Mouse (Mus musculus) heart, embryonic 12.5 days (tissue): ENCODE measurements at regions not wholly inside any gene's neighbourhood (a gene's known extent, or its start where the extent isn't known, plus 50 kb on each side); places are given as distances from the start of the nearest gene placed in this dataset.

Experiments used
- ATAC-seq: fragments of 200-750 bp; cut with Nextera tagmentation; 2 replicates; pipeline ENCODE4 v1.8.0; 2017; ENCODE audit warnings: moderate TSS enrichment, moderate library complexity; ENCODE audit not compliant: insufficient number of reproducible peaks, low FRiP score
- H3K27ac ChIP-seq: fragments of 300-500 bp; sonication (generic); 2 replicates; pipeline ENCODE4 v1.5.1; 2016; ENCODE audit warnings: mild to moderate bottlenecking, moderate library complexity; ENCODE audit not compliant: poor library complexity, severe bottlenecking
- H3K27me3 ChIP-seq: fragments of 300-500 bp; sonication (generic); replicated peaks from 2 replicates; pipeline ENCODE4 v1.6.1; 2016; ENCODE audit warnings: mild to moderate bottlenecking, moderate library complexity
- H3K36me3 ChIP-seq: fragments of 300-500 bp; sonication (generic); 2 replicates; pipeline ENCODE4 v1.6.1; 2016; ENCODE audit warnings: mild to moderate bottlenecking, moderate library complexity
- H3K4me1 ChIP-seq: fragments of 300-500 bp; sonication (generic); replicated peaks from 2 replicates; pipeline ENCODE4 v1.6.1; 2016; ENCODE audit warnings: mild to moderate bottlenecking
- H3K4me2 ChIP-seq: fragments of 300-500 bp; sonication (generic); 2 replicates; pipeline ENCODE4 v1.6.1; 2016; ENCODE audit warnings: mild to moderate bottlenecking, moderate library complexity
- H3K4me3 ChIP-seq: fragments of 300-500 bp; sonication (generic); 2 replicates; pipeline ENCODE4 v1.5.1; 2016; ENCODE audit warnings: mild to moderate bottlenecking
- H3K9ac ChIP-seq: fragments of 300-500 bp; sonication (generic); 2 replicates; pipeline ENCODE4 v1.6.1; 2016; ENCODE audit warnings: mild to moderate bottlenecking, moderate library complexity
- H3K9me3 ChIP-seq: fragments of 300-500 bp; sonication (generic); replicated peaks from 2 replicates; pipeline ENCODE4 v1.6.1; 2016; ENCODE audit warnings: mild to moderate bottlenecking, moderate library complexity
- WGBS: fragments of 180-500 bp; shearing (Covaris S2); methylation state at CpG from one replicate; pipeline ENCODE4 v1.1.7; 2016; 5-methylcytosine and 5-hydroxymethylcytosine counted together

DNA sequence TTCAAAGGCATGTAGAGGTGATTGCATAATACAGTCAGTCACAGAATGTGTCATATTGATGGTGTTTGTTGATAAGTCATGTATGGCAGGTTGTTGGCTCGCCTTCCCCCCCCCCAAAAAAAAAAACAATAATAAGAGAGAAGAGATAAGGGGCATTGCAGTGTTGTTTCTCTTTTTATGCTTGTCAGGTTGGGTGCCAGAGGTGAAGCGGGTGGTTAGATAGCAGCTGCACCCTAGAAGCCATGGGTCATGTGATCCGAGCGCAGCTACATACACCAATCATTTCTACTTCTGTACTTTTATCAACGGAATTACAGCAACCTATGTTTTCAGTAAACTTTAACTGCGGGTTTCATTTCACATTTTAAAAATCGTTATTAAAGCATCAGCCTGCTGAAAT is 94.5 kb downstream of the 1700020N01Rik start:
- no peak for ATAC-seq
- no peaks in the 10 kb centered on the region for H3K36me3 ChIP-seq
- no peaks in the 10 kb centered on the region for H3K9me3 ChIP-seq
- no peaks in the 10 kb centered on the region for H3K27me3 ChIP-seq
- no peak overlapping the region for H3K4me3 ChIP-seq
- no peak overlapping the region for H3K9ac ChIP-seq
- H3K4me2 ChIP-seq: no peak overlapping the region
- 84% methylated on average over 7 of the region's 7 CpGs for WGBS
- H3K4me1 ChIP-seq: peaks cover 29% of the 10 kb centered on the region
- H3K27ac ChIP-seq: no peak overlapping the region

DNA sequence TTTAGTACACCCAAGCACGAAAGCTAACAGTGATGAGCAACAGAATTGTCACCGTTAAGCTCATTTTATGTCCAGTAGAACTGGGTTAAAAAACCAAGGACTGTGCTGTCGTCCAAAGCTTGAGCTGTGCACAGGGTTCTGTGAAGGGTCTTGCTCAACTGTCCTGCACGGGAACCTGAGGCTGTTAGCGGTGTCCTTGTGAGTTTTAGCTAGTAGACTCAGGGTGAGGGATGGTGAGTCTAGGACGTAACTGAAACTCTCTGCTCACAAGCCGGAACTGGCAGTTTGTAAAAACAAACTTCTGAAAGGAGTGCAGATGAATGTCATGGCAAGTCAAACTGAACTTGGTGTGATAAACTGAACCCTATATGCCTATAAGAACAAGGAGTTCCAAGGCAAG is 95.6 kb downstream of the 1700020N01Rik start:
- H3K4me2 ChIP-seq: no peak overlapping the region
- no peaks in the 10 kb centered on the region for H3K9me3 ChIP-seq
- no peaks in the 10 kb centered on the region for H3K27me3 ChIP-seq
- H3K4me1 ChIP-seq: peaks cover 29% of the 10 kb centered on the region
- no peak for ATAC-seq
- no peak overlapping the region for H3K9ac ChIP-seq
- no peaks in the 10 kb centered on the region for H3K36me3 ChIP-seq
- WGBS: 75% methylated on average over 7 of the region's 7 CpGs
- no peak overlapping the region for H3K4me3 ChIP-seq
- H3K27ac ChIP-seq: no peak overlapping the region

GRCm38 (mm10) chr10:21689847-21690269 is 96.9 kb downstream of the 1700020N01Rik start:
- Histone ChIP-seq H3K9me3 (no peaks in the 10 kb centered on the region), H3K27ac (no peak overlapping the region), H3K36me3 (no peaks in the 10 kb centered on the region), H3K27me3 (no peaks in the 10 kb centered on the region), H3K4me3 (no peak overlapping the region), H3K4me2 (no peak overlapping the region), H3K9ac (no peak overlapping the region), H3K4me1 (peaks cover 30% of the 10 kb centered on the region)
- ATAC-seq: no peak
- 44% methylated on average over 9 of the region's 9 CpGs for WGBS

DNA sequence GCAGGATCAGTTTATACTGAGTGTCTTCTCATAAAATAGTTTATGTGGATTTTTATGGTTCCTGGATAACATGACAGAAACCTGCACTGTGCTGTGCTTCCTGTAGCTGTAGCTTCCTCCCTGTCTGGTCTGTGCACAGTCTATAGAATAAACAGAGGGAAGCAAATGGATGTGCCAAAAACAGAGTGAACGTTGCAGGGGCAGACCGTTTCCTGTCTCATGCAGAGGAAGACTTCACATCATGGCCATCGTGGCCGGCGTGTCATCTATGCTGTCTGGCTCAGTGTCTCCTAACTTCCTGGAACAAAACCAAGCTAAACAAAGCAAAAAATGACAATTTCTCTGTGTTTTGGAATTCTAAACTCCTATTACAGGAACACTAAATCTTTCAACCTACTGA is 102.2 kb downstream of the 1700020N01Rik start:
- 0 out of 2 replicates have a peak, but pooled peaks cover 2% of the 10 kb centered on the region for H3K9me3 ChIP-seq
- no peak overlapping the region for H3K4me3 ChIP-seq
- peak; percentile 67; the same call in 1 of the 2 replicates for ATAC-seq
- no peaks in the 10 kb centered on the region for H3K27me3 ChIP-seq
- H3K9ac ChIP-seq: no peak overlapping the region
- H3K27ac ChIP-seq: no peak overlapping the region
- WGBS: 49% methylated on average over 5 of the region's 5 CpGs
- no peak overlapping the region for H3K4me2 ChIP-seq
- H3K36me3 ChIP-seq: no peaks in the 10 kb centered on the region
- H3K4me1 ChIP-seq: 0 out of 2 replicates have a peak, but pooled peaks cover 7% of the 10 kb centered on the region

DNA sequence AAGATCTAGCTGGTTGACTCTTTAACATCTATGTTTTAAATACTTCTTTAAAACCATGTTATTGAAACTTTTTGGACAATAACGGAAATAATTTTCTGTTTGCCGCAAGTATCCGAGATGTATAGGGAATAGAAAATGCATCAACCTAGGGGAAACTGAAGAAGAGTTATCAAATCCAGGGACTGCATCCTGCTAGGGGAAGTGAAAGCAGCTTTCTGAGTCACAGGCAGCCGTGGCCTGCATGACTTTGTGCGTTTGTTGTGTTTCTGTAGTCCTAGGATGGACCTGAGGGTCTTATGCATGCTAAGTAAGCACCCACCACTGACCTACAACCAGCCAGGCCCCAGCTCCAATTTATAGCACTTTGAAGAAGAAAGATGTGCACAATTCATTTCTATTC is 103.7 kb downstream of the 1700020N01Rik start:
- Histone ChIP-seq H3K4me2 (no peak overlapping the region), H3K27me3 (no peaks in the 10 kb centered on the region), H3K9me3 (0 out of 2 replicates have a peak, but pooled peaks cover 2% of the 10 kb centered on the region), H3K27ac (no peak overlapping the region), H3K4me3 (no peak overlapping the region), H3K9ac (no peak overlapping the region), H3K36me3 (no peaks in the 10 kb centered on the region), H3K4me1 (peaks cover 10% of the 10 kb centered on the region; the same call in 1 of the 2 replicates)
- no peak for ATAC-seq
- 80% methylated on average over 5 of the region's 5 CpGs for WGBS

DNA sequence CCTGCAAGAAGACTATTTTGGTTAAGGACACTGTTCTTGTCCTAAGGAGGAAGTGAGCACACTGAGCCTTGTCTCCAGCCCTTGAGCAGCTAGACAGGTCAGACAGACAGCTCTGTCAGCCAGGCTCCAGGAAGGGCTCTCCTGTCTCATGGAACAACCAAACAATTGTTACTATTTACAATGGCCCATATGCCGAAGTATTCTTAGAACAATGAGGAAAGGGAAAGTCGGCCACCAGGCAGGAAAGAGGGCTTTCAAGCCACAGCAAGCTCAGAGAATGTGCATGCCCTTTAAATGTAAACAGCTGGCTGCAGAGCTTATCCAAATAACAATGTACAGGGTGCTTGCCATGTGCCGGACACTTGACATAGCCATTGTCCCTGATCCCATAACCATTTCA is 108.6 kb downstream of the 1700020N01Rik start:
- H3K9ac ChIP-seq: no peak overlapping the region
- no peaks in the 10 kb centered on the region for H3K27me3 ChIP-seq
- 0 out of 2 replicates have a peak, but pooled peaks cover 2% of the 10 kb centered on the region for H3K9me3 ChIP-seq
- no peak overlapping the region for H3K4me3 ChIP-seq
- no peak overlapping the region for H3K27ac ChIP-seq
- no peak for ATAC-seq
- H3K4me2 ChIP-seq: no peak overlapping the region
- no peaks in the 10 kb centered on the region for H3K36me3 ChIP-seq
- peaks cover 6% of the 10 kb centered on the region for H3K4me1 ChIP-seq
- WGBS: 31% methylated on average over 3 of the region's 3 CpGs

- H3K9me3 ChIP-seq: 0 out of 2 replicates have a peak, but pooled peaks cover 2% of the 10 kb centered on the region
- no peak overlapping the region for H3K4me3 ChIP-seq
- ATAC-seq: no peak
- no peak overlapping the region for H3K27ac ChIP-seq
- H3K36me3 ChIP-seq: no peaks in the 10 kb centered on the region
- peaks cover 6% of the 10 kb centered on the region for H3K4me1 ChIP-seq
- WGBS: 64% methylated on average over 1 of the region's 1 CpGs
- no peak overlapping the region for H3K4me2 ChIP-seq
- H3K27me3 ChIP-seq: no peaks in the 10 kb centered on the region
- no peak overlapping the region for H3K9ac ChIP-seq
Observed at GRCm38 (mm10) chr10:21702134-21702533, 109.2 kb downstream of the 1700020N01Rik start.

DNA sequence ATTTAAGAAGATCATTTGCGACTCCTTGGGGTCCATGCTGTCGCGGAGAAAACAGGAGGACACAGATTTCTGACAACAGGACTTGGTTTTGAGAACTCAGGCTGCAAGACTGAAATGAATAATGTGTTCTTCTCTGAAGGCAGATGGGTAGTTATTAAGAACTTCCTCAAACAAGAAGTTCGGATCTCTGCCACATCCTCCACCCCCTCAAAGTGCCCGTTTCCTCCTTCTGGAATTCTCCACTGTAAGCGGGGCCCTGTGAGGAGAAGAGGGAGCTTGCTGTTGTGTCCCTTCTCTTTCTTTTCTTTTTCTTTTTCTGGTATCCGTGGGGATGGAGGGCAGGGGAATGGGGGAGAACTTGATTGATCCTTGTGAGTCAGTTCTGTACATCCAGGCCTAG is 118.9 kb downstream of the 1700020N01Rik start:
- Histone ChIP-seq H3K4me3 (no peak overlapping the region), H3K27ac (no peak overlapping the region), H3K9ac (no peak overlapping the region), H3K4me2 (no peak overlapping the region), H3K27me3 (no peaks in the 10 kb centered on the region), H3K4me1 (no peaks in the 10 kb centered on the region), H3K36me3 (no peaks in the 10 kb centered on the region), H3K9me3 (0 out of 2 replicates have a peak, but pooled peaks cover 4% of the 10 kb centered on the region)
- no peak for ATAC-seq
- 73% methylated on average over 7 of the region's 7 CpGs for WGBS

DNA sequence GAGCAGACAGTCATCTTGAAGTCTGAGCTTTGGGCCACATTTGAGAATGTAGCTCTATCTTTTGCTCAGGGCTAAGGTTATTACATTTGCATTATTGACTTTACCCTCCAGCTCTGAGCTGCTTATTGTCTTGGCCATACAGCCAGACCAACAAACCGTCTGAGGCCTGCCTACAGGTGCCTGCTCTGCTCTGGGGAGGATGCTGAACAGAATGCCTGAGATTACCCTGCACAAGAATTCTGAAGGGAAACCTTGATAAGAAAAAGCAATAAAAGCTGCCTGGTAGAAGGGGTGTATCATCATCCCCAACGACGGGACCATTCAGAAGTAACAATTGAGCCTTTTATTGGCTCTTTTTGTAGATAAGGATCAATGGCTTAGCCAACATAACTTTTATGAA is 119.9 kb downstream of the 1700020N01Rik start:
- Histone ChIP-seq H3K4me2 (no peak overlapping the region), H3K9ac (no peak overlapping the region), H3K4me3 (no peak overlapping the region), H3K9me3 (0 out of 2 replicates have a peak, but pooled peaks cover 4% of the 10 kb centered on the region), H3K4me1 (no peaks in the 10 kb centered on the region; the same call in 1 of the 2 replicates), H3K36me3 (no peaks in the 10 kb centered on the region), H3K27me3 (no peaks in the 10 kb centered on the region), H3K27ac (no peak overlapping the region)
- no peak for ATAC-seq
- 62% methylated on average over 3 of the region's 3 CpGs for WGBS

- ATAC-seq: no peak
- WGBS: 86% methylated on average over 3 of the region's 3 CpGs
- peaks cover 2% of the 10 kb centered on the region; the same call in 1 of the 2 replicates for H3K9me3 ChIP-seq
Observed at GRCm38 (mm10) chr10:21715436-21715835, 122.5 kb downstream of the 1700020N01Rik start.

DNA sequence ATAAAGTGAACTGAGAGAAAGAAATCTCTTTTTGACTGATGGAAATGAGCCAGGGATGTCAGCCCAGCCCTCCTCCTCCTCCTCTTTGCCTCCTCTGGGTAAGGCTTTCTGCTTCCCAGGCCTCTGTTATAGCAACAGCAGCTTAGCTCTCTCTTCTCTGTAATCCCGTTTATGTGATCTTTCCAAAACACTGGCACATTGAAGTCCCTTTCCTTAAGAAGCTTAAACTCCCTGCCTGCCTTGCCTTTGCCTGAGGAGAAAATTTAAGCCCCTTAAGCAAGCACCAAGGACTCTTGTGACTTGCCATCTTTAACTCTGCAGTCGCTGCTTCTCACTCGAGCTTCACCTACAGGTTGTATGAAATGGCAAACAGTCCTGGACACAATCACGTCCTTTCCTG is 125.2 kb downstream of the 1700020N01Rik start:
- no peak overlapping the region for H3K4me3 ChIP-seq
- no peak overlapping the region for H3K27ac ChIP-seq
- ATAC-seq: no peak
- no peaks in the 10 kb centered on the region for H3K36me3 ChIP-seq
- no peaks in the 10 kb centered on the region for H3K27me3 ChIP-seq
- H3K9me3 ChIP-seq: peaks cover 2% of the 10 kb centered on the region; the same call in 1 of the 2 replicates
- no peak overlapping the region for H3K4me2 ChIP-seq
- H3K9ac ChIP-seq: no peak overlapping the region
- 61% methylated on average over 4 of the region's 4 CpGs for WGBS
- no peaks in the 10 kb centered on the region; the same call in 1 of the 2 replicates for H3K4me1 ChIP-seq

More at GRCm38 (mm10) chr10:21715436-21715835, 122.5 kb downstream of the 1700020N01Rik start:
- no peak overlapping the region for H3K27ac ChIP-seq
- H3K27me3 ChIP-seq: no peaks in the 10 kb centered on the region
- no peak overlapping the region for H3K4me2 ChIP-seq
- H3K4me1 ChIP-seq: no peaks in the 10 kb centered on the region; the same call in 1 of the 2 replicates
- H3K9ac ChIP-seq: no peak overlapping the region
- no peaks in the 10 kb centered on the region for H3K36me3 ChIP-seq
- H3K4me3 ChIP-seq: no peak overlapping the region

- Histone ChIP-seq H3K9ac (no peak overlapping the region), H3K27ac (no peak overlapping the region), H3K27me3 (no peaks in the 10 kb centered on the region), H3K9me3 (peaks cover 2% of the 10 kb centered on the region; the same call in 1 of the 2 replicates), H3K4me2 (no peak overlapping the region), H3K4me1 (no peaks in the 10 kb centered on the region), H3K4me3 (no peak overlapping the region), H3K36me3 (no peaks in the 10 kb centered on the region)
- ATAC-seq: no peak
- WGBS: 78% methylated on average over 3 of the region's 3 CpGs
Observed at GRCm38 (mm10) chr10:21724351-21724750, 131.4 kb downstream of the 1700020N01Rik start.
